Mouse (Mus musculus) 3134 (cell line): ENCODE data around the gene Map7d1.

ENCODE experiments used
- DNase-seq: peaks from one replicate; pipeline ENCODE4 v3.0.0-alpha.2; 2011; ENCODE audit warnings: low spot score; ENCODE audit not compliant: insufficient read length; ENCODE audit errors: extremely low read depth

The Map7d1 gene

DNA sequence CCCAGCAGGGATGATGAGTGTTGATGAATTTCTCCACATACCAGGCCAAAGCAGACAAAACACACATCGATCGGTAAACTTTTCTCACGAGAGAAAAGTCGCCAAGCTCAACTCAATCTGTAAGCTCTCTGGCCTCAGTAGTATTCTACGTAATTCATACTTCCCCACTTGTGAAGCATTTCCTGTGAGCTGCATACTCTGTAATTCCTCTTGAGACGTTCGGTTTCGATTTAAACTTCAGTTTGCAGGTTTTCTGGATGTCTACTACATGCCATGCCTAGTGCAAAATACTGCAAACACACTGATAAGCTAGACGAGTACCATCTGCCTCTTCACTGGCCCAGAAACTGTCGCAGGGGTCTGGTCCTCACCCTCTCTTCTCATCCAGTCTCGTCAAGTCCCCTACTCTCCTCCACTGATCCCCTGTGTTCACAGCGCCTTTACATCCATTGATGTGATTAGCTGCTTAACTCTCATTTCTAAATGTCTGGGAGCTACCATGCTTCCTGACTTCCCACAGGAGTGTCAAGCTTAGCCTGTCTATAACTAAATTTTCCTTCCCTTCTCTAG lies 51.4 kb downstream of the Map7d1 start:
- DNase-seq = no peak

DNA sequence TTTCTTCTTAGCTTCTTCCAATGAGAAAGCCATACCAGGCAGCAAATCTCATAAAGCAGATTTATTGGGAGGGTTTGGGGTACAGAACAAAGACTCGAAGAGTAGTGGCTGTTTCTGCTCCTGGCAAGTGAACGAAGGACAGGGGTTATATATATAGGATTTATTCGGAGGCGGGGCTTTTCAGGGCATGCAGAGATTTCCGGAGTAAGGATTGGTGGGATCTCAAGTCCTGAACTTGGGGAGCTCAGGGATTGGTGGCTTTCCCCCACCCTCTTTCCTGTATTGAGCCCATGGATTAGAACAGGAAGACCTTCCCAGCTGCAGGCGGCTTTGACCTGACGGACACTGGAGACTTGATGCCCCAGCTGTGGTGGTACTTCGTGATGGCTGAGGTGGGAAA lies 52.1 kb downstream of the Map7d1 start:
- no peak for DNase-seq

DNA sequence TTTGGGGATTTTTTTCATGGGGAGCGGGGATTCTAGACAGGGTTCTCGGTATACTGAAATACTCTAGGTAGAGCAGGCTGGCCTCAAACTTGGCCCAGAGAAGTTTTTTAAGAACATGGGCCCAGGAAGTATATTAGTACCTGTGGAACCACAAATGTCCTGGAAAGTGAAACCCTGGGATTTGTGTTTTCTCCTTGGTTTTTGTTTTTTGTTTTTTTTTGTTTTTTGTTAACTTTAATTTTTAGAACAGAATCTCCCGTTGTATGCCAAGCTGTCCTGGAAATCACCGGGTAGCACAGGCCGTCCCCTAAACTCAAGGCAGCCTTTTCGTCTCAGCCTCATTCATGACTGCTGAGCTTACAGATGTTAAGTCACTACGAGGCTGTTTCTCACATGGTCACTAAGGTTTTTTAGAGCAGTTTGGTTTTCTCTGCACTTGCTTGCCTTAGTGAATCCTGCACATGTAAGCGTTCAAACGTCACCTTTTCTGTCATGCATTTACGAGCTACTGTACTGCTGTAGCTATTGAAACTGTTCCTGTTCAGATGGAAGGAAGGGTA lies 52.7 kb downstream of the Map7d1 start:
- DNase-seq = no peak

DNA sequence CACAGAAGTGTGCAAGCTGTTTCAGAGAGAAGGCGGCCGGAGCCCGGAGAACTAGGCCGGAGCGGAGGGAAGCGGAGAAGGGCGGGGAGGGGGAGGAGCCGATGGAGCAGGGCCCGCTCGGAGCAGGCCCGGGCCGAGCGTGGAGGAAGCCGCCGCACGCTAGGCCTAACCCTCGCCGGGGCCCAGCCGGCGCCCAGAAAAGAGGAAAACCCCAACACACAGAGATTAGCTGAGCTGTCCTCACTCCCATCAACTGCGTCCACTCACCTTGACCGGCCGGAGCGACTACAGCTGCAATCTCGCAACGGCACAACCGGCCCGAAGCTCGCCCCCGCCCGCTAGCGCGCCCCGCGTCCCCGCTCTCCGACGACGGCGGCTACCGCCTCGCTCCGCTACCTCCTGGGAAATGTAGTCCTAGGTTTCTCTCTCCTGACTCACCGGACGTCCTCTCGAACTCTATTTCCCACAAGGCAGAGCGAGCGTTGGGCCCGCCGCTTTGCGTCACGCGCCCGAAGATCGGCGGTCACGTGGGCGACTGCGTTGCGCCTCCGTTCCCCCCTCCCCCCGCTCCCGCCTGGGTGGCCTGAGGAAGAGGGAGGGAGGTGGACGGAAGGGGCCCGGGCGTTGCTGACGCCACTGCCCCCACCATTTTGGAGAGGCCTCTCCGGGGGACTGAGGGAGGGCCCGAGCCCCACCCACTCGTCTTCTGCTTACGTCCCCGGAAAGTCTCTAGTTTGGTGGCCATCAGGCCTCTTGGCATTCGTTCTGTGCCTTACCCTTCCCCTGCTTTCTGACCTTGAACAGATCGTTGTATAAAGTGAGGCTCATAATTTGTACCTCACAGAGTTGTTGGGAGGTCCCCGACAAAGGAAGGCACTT lies 53.6 kb downstream of the Map7d1 start, which contains the start of gene Thrap3:
TSS of gene Thrap3 (minus strand) at position 458 of the 879 bp plus-strand sequence.
- peak; percentile 98 for DNase-seq

DNA sequence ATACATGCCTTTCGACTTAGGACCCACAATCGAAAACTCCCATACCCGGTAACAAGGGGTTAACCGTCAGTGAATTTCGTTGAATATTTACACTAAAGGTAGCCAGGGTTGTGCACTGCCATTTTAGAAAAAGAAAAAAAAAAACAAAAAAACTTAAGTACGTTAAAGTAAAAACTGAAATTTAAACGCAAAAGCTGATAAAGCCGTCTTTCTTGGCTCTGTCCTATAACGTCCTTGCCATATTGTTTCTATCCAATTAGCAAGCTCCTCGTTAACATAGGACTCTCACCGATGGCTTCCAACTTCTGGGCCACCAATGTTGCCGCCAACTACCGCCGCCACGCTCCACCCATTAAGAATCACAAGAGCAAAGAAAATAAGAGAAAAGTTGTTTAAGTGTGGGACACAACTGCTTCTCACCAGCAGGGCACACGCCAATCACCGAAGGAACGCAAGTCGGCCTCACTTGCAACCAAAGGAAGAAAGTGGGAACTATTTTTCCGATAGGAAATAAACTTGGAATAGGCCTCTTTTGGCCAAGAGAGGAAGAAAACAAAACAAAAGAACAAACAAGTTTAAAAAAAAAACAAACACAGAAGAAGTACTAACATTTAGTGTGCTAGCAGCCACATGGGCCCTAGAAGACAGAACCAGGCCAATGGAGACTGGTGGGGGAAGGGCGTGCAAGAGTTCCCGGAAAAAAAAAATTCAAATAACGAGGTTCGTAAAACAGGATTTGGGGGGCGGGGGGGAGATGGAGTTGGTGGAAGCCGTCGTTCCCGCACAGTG lies 54.4 kb downstream of the Map7d1 start:
- no peak for DNase-seq

DNA sequence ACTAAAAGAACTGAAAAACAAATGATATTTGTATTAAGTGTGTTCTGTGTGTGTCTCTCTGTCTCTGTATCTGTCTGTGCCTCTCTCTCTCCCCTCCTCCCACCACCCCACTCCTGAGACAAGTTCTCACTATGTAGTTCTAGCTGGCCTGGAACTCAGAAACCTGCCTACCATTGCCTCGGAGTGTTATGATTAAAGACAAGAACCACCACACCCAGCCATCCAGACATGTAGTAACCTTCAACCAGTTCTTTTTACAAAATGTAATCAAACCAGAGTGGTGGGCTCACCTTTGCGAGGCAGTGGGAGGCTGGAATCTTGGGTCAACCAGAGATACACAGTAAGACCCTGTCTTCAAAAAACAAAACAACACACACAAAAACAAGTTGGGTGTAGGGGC lies 55.5 kb downstream of the Map7d1 start:
- no peak for DNase-seq

DNA sequence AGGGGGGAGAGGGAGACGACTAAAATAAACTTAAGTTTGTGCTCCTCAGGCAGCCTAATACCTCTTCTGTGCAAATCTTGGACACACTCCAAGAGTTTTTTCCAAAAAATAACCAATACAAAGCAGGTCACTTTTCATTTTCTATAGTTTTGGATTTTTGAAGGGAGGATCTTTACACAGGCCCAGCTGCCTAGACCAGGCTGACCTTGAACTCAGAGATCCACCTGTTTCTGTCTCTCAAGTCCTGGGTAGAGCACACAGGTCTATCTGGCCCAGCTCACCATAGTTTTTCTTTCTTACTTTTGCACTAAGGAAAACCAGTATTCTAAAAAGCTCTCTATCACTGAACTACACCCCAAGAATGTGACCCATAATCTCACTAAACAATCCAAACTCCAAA lies 56.1 kb downstream of the Map7d1 start:
- DNase-seq = no peak

DNA sequence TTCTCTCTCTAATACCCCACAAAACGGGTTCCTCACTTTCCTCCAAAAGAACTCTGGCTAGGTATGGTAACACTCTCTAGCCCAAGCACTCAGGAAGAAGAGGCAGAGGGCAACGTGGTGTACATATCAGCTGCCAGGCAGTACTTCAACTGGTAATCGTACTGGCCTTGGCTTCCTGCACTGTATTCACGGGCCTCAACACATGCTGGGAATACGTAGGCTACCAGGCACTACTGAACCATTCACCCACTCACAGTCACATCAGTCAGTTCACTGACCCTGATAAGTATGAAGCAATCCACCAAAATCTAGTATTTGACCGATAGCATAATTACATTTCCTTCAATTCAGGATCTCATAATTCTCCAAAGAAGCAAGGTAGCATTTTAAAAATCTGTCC lies 56.6 kb downstream of the Map7d1 start:
- DNase-seq = no peak

DNA sequence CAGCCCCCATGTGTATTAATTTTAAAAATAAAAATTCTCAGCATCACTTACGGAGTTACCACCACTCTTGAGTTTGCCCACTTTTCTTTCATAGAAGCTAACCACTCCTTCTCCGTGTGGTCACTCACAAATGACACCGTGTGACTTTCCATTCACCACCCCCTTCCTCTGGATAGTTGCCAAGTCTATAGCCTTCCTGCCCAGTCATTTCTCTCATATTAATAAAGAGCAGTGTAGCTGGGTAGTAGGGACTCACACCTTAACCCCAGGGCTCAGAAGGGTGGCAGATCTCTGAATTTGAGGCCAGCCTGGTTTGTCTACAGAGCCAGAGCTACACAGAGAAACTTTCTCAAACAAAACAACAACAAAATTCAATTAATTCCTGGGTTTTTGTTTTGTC lies 58.7 kb downstream of the Map7d1 start:
- DNase-seq = no peak

DNA sequence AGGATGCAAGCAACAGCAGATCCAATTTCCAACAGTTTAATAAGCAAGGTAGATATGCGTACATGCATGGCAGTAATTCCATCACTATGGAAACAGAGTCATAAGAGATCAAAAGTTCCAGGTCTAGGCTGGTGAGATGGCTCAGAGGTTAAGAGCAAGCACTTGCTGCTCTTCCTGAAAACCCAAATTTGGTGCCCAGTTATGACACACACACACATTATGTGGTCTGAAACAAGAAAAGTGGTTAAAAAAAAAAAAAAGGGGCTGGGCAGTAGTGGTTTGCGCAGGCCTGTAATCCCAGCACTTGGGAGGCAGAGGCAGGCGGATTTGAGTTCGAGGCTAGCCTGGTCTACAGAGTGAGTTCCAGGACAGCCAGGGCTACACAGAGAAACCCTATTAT lies 61.2 kb downstream of the Map7d1 start:
- DNase-seq = no peak

DNA sequence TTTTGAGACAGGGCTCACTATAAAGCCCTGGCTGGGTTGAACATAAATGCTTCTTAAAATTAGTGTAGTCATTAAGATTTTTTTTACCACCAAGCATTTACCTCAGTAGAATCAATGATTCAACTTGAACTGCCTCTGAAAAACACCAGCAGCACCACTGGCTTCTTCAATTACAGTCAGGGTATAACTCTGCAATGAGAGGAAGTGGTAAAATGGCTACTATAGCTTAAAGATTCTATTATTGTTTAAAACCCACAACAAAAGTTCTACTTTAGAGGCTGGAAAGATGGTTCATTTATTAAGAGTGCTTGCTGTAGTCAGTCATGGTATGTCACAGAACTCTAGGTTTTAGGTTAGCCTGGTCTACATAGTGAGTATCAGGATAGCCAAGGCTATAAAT lies 61.9 kb downstream of the Map7d1 start:
- no peak for DNase-seq

DNA sequence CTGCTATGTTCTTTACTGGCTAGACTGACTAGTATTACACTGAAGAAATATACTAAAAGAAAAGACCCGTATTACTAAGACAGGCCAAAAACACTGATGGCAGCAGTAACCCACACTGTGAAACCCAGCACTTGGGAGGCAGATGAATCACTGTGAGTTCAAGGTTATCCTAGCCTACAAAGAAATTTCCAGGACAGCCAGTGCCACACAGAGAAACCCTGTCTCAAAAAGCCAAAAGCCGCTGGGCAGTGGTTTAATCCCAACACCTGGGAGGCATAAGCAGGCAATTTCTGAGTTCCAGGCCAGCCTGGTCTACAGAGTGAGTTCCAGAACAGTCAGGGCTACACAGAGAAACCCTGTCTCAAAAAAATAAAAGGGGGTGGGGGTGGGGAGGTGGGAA lies 65.5 kb downstream of the Map7d1 start:
- no peak for DNase-seq

DNA sequence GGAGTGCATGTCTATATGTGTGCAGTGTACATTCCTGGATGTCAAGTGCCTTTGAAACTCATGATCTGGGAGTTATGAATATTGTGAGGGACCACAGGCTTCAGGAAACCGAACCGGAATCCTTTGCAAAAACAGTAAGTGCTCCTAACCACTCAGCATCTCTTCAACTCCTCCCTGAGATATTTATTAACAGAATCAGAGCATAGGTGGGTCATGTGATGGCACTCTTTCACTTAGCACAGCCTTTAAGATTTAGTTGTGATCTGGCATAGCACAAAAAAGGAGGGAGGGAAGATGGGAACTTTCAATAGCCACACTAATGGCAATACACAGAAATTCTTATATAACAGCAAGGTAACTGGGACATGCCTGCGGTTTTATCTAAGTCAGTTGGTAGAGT lies 69.0 kb downstream of the Map7d1 start:
- DNase-seq = no peak

DNA sequence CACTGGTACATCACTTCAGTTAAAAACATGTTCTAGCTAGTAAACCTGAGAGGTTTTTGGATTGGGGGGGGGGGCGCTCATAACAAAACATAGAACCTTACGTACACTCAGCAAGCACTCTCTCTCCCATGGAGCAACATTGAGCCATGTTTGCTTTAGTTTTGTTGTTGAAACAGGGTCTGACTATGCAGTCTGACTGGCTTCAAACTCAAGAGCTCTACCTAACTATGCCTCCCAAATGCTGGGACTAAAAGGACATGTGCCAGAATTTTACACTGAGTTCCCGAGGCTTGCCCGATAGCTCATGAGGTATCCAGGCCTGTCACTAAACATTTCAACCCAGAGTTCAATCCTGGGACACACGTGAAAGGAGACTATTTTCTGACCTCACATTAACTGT lies 73.1 kb downstream of the Map7d1 start:
- no peak for DNase-seq
